Mouse (Mus musculus): ENCODE data around the gene Nap1l3.
A peak's percentile ranks its signal among the peaks of the same experiment; 100 is the strongest.

The Nap1l3 gene

DNA sequence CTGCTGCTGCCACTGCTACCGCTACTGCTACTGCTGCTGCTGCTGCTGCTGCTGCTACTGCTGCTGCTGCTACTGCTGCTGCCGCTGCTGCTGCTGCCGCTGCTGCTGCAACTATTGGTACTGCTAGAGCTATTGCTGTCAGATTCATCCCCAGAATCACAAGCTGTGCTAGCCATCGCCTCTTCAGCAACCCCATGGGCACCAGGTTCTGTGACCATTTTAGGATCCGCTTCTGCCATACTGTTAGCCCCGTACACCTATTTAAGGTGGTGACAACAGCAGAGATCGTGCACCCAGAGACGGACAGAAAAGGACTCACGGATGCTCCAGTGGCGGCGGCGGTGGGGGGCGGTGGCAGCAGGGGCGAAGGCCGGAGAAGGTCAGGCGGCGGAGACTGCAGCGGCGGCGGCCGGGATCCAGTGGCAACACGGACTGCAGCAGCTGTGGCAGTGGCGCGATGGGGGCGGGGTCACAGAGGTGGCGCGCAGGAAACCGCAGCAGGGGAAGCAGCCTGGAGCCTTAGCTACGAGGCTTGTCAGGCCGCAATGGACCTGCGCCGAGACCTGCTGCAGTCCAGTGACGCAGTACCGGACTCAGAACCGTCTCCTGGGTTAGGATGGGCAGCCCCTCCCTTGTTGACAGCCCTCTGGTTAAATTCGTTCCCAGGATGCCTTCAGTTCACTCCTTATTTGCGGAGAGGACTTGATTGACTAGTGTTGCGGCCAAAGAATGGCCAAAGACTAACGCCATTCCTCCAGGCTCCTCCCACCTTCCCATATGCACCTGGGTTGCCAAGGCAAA lies at the start of gene Nap1l3:
Gene Nap1l3 (minus strand): TSS at position 621 of the 801 bp plus-strand sequence.
- peak; percentile 84 for DNase-seq (ENCODE audit: low read depth, low spot score)

DNA sequence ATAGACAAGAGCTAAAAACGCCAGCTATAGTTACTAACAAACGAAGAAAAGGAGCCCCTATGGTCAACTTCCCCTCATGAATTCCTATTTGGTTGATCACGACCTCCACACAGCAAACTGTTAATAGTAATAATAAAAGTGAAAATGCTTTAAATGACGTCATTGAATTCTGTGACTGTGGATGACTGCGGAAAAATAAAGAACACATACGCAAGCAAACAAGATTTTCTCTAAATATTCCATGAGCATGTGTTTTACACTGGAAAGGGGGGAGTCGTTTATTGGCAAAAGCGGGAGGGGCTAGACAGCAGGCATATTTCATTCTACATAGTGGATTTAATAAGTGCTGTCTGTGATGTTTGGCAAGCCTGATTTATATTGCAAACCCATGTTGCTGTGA lies 451 bp upstream of the Nap1l3 start:
- DNase-seq (ENCODE audit: low read depth, low spot score), result no peak
